Mouse (Mus musculus) thymus, postnatal 14 days (tissue): ENCODE measurements around the gene Mkrn2os.
A peak's percentile ranks its signal among the peaks of the same experiment; 100 is the strongest.
"Not testable (repeated sequence)": the region's sequence is repeated elsewhere in the genome, so short reads cannot be mapped to it uniquely, and the experiment has no call there.

Experiments
- DNase-seq: peaks from one replicate; pipeline ENCODE4 v3.0.0; 2021

Gene Mkrn2os

DNA sequence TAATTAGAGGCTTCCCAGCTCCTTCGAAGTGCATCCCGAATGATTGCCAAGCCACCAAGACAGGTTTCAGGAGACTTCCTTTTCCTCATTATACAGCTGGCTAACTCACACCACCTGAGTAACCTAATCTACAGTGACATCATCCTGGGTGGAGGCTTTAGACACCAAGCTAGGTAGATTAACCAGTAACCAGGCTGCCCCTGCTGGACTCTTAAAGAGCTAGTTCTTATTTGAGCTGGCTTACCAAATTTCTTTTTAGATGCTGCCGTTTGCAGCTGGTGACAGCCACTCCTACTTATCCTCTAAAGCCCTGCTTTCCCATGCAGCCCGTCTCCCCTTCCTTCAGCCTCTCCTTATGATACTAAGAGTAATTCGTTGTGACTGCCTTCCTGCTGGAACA lies at the start of gene Mkrn2os:
TSS of gene Mkrn2os (minus strand) at position 119 of the 400 bp plus-strand sequence.
- DNase-seq = no peak

- DNase-seq = not testable (repeated sequence)
Observed at GRCm38 (mm10) chr6:115638188-115638587, 45.8 kb upstream of the Mkrn2os start.

GRCm38 (mm10) chr6:115634015-115634414 lies 41.6 kb upstream of the Mkrn2os start:
- DNase-seq = no peak

DNA sequence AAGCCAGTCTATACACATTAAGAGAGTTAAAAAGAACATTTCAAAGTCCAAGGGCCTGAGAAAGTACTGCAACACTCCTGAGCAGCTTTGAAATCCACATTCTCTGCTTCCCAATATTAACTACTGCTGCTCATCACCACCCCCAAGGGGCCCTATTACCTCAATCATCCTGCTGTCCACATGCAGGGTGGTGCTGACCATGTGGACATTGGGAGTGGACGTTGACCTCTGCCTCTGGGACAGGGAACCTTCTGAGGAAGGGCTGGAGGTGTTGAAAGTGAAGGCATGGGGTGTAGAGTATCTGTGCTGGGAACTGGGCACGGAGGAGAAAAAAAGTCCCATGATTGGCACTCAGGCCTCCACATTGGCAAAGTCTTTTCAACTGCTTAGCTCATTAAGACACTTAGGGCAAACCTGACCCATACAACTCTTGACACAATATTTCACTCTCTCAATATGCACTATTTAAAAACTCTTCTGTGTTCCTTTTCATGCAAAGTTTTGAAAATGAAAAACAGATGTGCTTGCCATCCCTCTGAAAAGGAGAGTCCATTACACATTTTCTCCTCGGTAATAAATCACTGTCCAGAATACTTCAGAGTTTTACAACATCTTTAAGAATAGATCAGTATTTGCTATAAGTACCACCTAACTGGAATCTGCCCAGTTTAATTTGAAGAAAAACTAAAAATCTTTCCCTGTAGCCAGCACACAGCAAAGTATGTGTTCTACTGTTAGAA lies 38.9 kb upstream of the Mkrn2os start:
- DNase-seq = no peak

- DNase-seq = no peak
Observed at GRCm38 (mm10) chr6:115626121-115626520, 33.7 kb upstream of the Mkrn2os start.

DNA sequence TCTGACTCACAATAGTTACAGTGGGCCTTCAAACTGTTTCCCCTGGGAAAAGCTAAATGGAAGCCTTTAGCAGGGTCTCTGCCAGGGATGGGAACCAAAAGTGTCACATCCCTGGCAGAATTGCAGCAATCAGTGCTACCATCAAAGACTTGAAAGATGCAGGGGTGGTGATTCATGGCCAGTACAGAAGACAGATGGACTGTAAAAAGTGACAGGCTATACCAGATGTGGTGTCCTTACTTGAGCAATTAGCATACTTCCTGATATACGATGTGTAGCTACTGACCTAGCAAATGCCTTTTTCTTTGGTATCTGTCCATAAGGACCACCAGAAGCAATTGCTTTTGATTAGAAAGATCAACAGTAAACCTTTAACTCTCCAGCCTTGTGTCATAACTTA lies 28.6 kb upstream of the Mkrn2os start:
- DNase-seq = no peak

- peak; percentile 68 for DNase-seq
Observed at GRCm38 (mm10) chr6:115619818-115620217, 27.4 kb upstream of the Mkrn2os start.

GRCm38 (mm10) chr6:115615983-115616382 lies 23.6 kb upstream of the Mkrn2os start:
- no peak for DNase-seq

DNA sequence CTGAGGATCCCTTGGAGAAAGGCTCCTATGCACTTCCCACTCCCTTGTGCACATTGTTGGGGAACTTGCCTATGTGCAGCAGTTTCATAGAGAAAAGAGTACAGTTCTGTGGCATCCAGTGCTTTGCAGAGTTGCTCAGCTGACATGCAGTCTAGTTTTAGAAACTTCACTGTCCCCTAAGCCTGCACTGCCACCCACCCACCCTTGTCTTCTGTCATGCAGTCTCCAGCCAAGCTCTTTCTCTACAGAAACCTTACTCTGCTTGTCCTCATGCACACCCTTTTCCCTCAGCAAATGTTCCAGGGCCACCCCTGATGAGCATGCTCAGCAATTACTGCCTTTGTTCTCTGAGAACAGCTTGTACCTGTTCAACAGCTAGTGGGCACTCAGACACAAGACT lies 21.4 kb upstream of the Mkrn2os start:
- DNase-seq = no peak

GRCm38 (mm10) chr6:115610301-115610700 lies 17.9 kb upstream of the Mkrn2os start:
- DNase-seq = peak; percentile 61

DNA sequence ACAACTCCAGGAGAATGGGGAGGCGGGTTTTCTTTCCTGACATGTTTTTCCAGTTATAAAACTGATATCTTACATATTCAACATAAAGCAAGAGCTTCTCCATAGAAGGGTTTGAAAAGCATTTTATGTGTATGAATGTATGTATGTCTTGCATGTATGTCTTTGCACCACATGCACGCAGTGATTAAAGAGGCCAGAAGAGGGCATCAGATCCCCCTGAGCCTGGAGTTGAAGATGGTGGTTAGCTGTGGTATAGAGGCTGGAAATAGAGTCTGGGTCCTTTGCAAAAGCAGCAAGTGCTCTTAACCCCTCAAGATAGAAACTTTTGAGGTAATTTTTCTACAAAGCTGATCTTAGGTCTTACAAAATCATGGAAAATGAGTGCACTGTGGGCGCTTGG lies 16.7 kb upstream of the Mkrn2os start:
- DNase-seq = peak; percentile 62

DNA sequence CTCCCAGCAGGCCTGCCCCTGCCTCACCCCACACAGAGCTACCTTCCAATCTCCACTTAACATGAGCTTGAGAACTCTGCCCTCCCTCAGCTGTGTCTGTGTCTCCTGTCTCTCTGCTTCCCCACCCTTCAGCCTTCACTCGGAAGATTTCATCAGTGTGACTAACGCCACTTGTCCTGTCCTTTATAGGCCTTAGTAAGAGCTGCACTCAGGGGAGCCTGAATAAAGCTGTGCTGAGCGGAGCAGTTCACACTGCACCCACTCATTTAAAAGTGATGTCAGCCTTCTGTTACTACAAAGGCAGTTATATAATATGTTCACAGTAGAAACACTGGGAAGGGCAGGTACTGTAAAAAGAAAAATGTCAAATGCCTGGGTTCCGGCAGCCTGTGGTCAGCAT lies 15.1 kb upstream of the Mkrn2os start:
- DNase-seq = no peak

- DNase-seq = no peak
Observed at GRCm38 (mm10) chr6:115606461-115606860, 14.1 kb upstream of the Mkrn2os start.

GRCm38 (mm10) chr6:115601715-115602523 lies 9.5 kb upstream of the Mkrn2os start, which contains the start of gene Mkrn2:
Gene Mkrn2 (plus strand): TSS chr6:115601902.
- DNase-seq = peak; percentile 88

GRCm38 (mm10) chr6:115601322-115601714 lies 8.9 kb upstream of the Mkrn2os start:
- DNase-seq = peak; percentile 50

GRCm38 (mm10) chr6:115595667-115596066 lies 3.3 kb upstream of the Mkrn2os start:
- no peak for DNase-seq

DNA sequence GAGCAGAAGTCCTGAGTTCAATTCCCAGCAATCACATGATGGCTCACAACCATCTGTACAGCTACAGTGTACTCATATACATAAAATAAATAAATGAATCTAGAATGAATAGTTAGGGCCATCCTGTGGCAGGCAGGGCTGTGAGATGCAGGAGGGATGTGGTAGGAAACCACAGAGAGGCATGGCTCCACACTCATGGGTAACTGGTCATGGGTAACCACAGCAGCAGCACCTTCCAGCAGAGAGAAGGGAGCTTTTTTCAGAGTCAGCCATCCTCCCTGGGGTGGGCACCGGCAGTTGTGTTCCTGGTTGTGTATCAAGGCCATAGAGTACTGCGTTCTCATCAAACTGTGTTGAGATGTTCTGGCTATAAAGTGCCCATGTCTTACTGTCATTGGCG lies 2.1 kb upstream of the Mkrn2os start:
- peak; percentile 39 for DNase-seq

DNA sequence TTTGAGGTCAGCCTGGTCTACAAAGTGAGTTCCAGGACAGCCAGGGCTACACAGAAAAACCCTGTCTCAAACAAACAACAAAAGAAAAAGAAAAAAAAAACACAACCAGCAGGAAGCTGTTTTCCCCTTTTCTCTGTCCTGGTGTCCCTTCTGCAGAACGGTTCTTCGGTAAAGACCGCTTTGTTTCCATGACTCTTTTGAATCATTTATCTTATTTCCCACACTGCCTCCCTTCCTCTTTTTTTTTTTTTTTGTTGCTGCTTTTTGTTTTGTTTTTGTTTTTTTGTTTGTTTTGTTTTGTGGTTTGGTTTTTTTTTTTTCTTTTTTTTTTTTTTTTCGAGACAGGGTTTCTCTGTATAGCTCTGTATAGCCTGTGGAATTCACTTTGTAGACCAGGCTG lies 876 bp upstream of the Mkrn2os start:
- DNase-seq = no peak

DNA sequence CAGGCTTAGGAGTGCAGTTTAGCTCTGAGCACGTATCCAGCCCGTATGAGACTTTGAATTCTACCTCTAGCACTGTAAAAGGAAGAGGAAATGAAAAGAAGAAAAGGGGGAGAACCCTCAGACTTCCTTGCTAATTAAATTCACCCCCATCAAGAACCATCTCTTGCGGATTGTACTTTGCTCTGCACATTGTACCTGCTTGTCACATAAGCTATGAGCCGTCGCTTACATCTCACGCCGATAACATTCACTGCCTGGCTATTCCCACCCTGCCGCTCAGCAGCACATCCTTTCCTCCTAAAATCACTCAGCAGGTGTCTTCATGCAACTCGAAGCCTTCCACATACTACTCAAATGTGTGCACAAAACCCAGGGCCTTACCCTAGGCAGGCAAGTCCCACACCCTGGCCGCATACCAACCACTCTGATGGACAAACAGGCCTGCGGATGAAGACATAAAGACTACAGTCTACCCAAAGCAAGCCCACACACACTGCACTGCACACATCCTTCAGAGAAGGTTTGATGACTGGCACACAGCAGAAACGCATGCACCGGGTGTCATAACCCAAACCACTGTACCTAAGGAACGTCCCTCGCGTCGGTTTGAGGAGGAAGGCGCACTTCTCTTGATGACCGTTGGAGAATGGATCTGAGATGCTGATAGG lies 550 bp downstream of the Mkrn2os start:
- no peak for DNase-seq

GRCm38 (mm10) chr6:115586321-115586720 lies 6.1 kb downstream of the Mkrn2os start:
- DNase-seq = no peak

DNA sequence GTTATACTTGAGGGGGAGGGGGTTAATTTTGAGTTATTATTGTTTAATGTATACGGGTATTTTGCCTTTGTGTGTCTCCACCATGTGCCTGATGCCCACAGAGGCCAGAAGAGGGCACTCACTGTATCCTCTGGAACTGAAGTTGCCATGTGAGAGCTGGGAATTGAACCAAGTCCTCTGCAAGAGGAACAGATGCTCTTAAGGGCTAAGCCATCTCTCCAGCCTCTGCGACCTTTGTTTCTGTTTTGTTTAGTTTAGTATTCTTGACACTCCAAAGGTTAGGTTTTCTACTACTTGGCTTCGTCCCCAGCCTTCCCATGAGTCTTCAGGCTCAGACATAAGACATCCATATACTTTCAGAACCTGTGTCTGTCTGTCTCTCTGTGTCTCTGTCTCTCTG lies 8.2 kb downstream of the Mkrn2os start:
- DNase-seq = no peak

DNA sequence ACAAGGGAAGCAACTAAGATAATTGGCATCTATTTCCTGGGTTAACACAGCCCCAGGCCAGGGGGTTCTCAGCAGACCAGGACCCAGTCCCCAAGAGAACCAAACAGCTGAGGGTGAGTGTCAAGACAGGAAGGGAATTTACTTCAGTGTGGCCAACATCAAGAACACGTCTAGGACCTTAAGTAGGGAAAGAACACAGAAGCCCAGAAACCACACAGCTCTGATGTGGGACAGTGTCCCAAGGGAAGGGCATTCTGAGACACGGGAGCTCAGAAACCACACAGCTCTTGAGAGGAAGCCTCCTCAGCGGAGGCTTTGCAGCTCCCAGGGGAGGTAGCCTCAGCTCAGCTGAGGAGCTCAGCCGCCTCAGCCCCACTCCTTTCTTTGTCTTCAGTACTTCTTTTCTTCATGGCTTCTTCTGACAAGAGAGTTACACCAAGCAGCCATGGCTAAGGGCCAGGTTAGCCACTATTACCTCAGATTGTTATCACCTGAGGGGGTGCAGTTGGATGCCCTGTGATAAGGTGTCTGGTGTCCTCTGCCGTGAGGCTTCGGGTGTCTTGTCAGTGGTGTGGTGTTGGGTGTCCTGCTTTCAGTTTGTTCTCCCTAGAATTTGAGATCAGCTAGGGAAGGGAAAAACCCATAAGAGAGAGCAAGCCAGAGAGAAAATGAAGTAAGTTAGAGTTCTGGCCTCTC lies 8.8 kb downstream of the Mkrn2os start:
- no peak for DNase-seq
